Mouse (Mus musculus) limb, embryonic 11.5 days (tissue): ENCODE results near the gene Psenen. TPM values are rescaled to one million over a fixed set of nuclear protein-coding genes. Genes with fewer than 3 reads are reported as not detected.

Experiments used
- ATAC-seq: fragments of 200-750 bp; cut with Nextera tagmentation; 2 replicates; pipeline ENCODE4 v1.8.0; 2017; ENCODE audit warnings: low read depth; ENCODE audit not compliant: insufficient number of reproducible peaks, low FRiP score, low TSS enrichment
- DNase-seq: peaks from one replicate; pipeline ENCODE4 v3.0.0-alpha.2; 2015; ENCODE audit warnings: low spot score
- H3K27ac ChIP-seq: fragments of 300-500 bp; sonication (generic); replicated peaks from 2 replicates; pipeline ENCODE4 v1.5.1; 2014; ENCODE audit warnings: low read depth, mild to moderate bottlenecking, low read length
- H3K27me3 ChIP-seq: fragments of 300-500 bp; sonication (generic); 2 replicates; pipeline ENCODE4 v1.6.1; 2014; ENCODE audit warnings: mild to moderate bottlenecking, low read length, mixed read lengths; ENCODE audit not compliant: control insufficient read depth, insufficient read depth
- H3K36me3 ChIP-seq: fragments of 300-500 bp; sonication (generic); 2 replicates; pipeline ENCODE4 v1.6.1; 2014; ENCODE audit warnings: mild to moderate bottlenecking, low read length, moderate library complexity, mixed read lengths; ENCODE audit not compliant: control insufficient read depth, insufficient read depth
- H3K4me1 ChIP-seq: fragments of 300-500 bp; sonication (generic); 2 replicates; pipeline ENCODE4 v1.6.1; 2014; ENCODE audit warnings: low read length, mixed read lengths; ENCODE audit not compliant: control insufficient read depth, insufficient read depth
- H3K4me2 ChIP-seq: fragments of 300-500 bp; sonication (generic); 2 replicates; pipeline ENCODE4 v1.6.1; 2014; ENCODE audit warnings: low read depth, mild to moderate bottlenecking, moderate library complexity; ENCODE audit not compliant: severe bottlenecking
- H3K4me3 ChIP-seq: fragments of 300-500 bp; sonication (generic); 2 replicates; pipeline ENCODE4 v1.5.1; 2014; ENCODE audit warnings: low read depth, low read length
- H3K9ac ChIP-seq: fragments of 300-500 bp; sonication (generic); 2 replicates; pipeline ENCODE4 v1.6.1; 2014; ENCODE audit warnings: mild to moderate bottlenecking, low read length
- H3K9me3 ChIP-seq: fragments of 300-500 bp; sonication (generic); 2 replicates; pipeline ENCODE4 v1.6.1; 2016; ENCODE audit warnings: low read length; ENCODE audit not compliant: control insufficient read depth
- whole genome bisulfite sequencing: fragments of 180-500 bp; shearing (Covaris S2); extraction: QIAGEN DNeasy Blood & Tissue Kit; methylation state at CpG from one replicate; pipeline ENCODE4 v1.1.7; 2014; 5-methylcytosine and 5-hydroxymethylcytosine counted together
- polyA plus RNA-seq: library from polyadenylated mRNA; unstranded; fragments of >200 nt; fragmentation: Nextera tagmentation; extraction: Ambion mirVana; gene quantifications from 2 replicates; pipeline ENCODE4 v1.2.1, GENCODE M21; 2014

Gene Psenen
- polyA plus RNA-seq, 1 experiment from 2014 or later = 123 TPM

DNA sequence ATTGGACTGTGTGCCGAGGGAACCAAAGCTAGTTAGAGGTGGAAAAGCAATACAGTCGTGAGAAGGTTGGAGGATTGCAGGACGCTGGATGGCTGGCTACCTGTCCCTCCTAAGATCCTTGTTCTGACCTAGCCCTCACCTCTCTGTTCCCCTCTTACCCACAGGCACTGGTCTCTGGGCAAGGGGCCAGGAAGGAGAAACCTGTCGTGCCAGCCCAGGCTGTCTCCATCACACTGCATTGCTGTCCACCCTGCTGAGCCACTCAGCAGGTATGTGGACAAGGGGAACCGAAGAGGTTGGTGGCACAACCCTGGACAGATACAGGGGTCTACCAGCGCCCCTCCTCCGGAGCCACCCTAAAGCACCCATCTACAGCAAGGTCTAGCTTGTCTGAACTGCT is 37.2 kb upstream of the Psenen start:
- no peaks in the 10 kb centered on the region for H3K27me3 ChIP-seq
- DNase-seq (no peak), ATAC-seq (no peak)
- no peaks in the 10 kb centered on the region for H3K9me3 ChIP-seq
- no peaks in the 10 kb centered on the region for H3K36me3 ChIP-seq
- no peaks in the 10 kb centered on the region for H3K4me1 ChIP-seq
- no peak overlapping the region for H3K4me3 ChIP-seq
- 76% methylated on average over 7 of the region's 7 CpGs for WGBS
- H3K9ac ChIP-seq = no peak overlapping the region
- no peak overlapping the region for H3K27ac ChIP-seq
- no peak overlapping the region for H3K4me2 ChIP-seq

DNA sequence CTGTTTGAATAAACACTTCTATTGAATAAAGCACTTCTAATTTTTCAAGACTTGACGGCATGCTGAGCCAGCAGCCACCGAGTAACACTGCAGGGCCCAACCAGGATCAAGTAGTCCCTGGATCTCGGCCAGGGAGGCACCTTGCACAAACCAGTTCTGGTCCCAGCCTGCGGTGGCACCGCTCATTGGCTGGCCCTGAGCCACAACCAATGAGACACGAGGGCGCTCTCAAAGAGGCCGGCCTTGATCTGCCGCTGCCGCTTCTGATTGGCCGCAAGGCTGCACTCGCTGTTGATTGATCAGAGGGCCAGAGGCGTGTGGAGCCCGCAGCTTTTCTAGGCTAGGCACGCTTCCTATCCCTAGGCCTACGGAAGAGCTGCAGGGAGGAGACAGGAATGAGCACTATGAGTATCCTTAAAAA is 36.5 kb upstream of the Psenen start:
- H3K27ac ChIP-seq = no peak overlapping the region
- H3K27me3 ChIP-seq = no peaks in the 10 kb centered on the region
- no peak overlapping the region for H3K9ac ChIP-seq
- DNase-seq (peak; percentile 79), ATAC-seq (peak; percentile 89)
- no peaks in the 10 kb centered on the region for H3K4me1 ChIP-seq
- no peaks in the 10 kb centered on the region for H3K9me3 ChIP-seq
- 2% methylated on average over 16 of the region's 16 CpGs for WGBS
- no peaks in the 10 kb centered on the region for H3K36me3 ChIP-seq
- H3K4me3 ChIP-seq = no peak overlapping the region
- H3K4me2 ChIP-seq = no peak overlapping the region

DNA sequence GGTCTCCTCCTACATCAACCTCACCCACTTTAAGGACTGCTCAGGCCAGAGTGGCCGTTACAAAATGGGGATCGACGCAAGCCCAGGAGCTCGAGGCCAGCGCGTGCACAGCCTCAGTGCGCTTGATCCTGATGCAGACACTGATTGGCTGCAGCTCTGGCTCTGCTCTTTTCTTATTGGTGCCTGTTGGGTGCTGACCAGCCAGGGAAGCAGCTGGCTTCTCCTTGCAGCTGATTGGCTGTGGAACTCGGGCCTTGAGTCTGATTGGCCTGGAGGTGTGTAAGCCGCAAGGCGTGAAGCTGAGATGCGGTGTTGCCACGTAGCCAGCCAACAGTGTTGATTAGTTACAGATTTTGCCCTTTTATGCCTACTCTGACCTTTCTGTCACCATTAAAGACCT is 35.4 kb upstream of the Psenen start, which contains the start of gene Zbtb32:
Gene Zbtb32 (minus strand): TSS at position 124 of the 400 bp plus-strand sequence.
- 90% methylated on average over 12 of the region's 12 CpGs for WGBS
- no peak within 1 kb of the TSS for H3K4me3 ChIP-seq
- no peaks in the 10 kb centered on the region for H3K27me3 ChIP-seq
- H3K4me1 ChIP-seq = no peaks in the 10 kb centered on the region
- no peak for DNase-seq
- no peak within 1 kb of the TSS for H3K4me2 ChIP-seq
- H3K27ac ChIP-seq = no peak within 1 kb of the TSS
- H3K36me3 ChIP-seq = no peaks in the 10 kb centered on the region
- no peak within 1 kb of the TSS for H3K9ac ChIP-seq
- H3K9me3 ChIP-seq = no peaks in the 10 kb centered on the region
- no peak for ATAC-seq

DNA sequence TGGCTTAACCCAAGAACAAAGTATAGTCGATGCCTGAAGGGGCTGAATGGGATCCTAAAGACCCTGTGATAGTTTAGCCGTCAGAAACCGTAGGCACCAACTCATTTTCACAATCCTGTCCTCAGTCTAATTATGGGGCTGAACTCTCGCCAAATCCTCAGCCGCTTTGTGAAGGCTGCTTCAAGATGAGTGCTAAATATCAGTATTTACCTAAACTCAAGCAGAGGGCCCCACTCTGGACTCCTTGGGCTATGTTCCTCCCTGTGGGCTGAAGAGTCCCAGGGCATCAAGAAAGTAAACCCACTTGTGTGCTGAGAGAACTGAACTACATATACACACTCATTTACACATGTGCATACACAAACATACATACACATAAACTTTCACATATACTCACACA is 33.4 kb upstream of the Psenen start:
- Histone ChIP-seq H3K36me3 (no peaks in the 10 kb centered on the region), H3K9ac (no peak overlapping the region), H3K4me1 (no peaks in the 10 kb centered on the region), H3K27ac (no peak overlapping the region), H3K27me3 (no peaks in the 10 kb centered on the region), H3K4me3 (no peak overlapping the region), H3K9me3 (no peaks in the 10 kb centered on the region), H3K4me2 (no peak overlapping the region)
- WGBS = 83% methylated on average over 5 of the region's 5 CpGs
- DNase-seq (no peak), ATAC-seq (no peak)

DNA sequence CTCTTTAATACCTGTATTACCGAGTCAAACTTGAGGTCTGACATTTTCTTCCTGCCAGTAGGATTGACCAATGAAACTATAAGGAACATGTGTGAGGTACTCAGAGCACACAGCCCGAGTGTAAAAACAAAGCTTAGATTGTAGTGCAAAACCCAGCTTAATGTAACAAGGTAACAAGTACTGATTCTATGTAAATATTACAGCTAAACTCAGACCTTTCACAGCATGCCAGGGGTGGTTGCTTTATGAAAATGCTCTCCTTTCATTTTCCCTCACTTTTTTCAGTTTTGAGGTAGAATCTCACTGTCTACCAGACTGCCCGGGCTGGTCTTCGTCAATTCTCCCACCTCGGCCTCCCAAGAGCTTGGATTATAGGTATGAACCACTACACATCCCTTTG is 32.7 kb upstream of the Psenen start:
- Histone ChIP-seq H3K9ac (no peak overlapping the region), H3K9me3 (no peaks in the 10 kb centered on the region), H3K4me3 (no peak overlapping the region), H3K27me3 (no peaks in the 10 kb centered on the region), H3K27ac (no peak overlapping the region), H3K4me2 (no peak overlapping the region), H3K36me3 (no peaks in the 10 kb centered on the region), H3K4me1 (no peaks in the 10 kb centered on the region)
- ATAC-seq = no peak
- no peak for DNase-seq
- WGBS = 80% methylated on average over 5 of the region's 5 CpGs

DNA sequence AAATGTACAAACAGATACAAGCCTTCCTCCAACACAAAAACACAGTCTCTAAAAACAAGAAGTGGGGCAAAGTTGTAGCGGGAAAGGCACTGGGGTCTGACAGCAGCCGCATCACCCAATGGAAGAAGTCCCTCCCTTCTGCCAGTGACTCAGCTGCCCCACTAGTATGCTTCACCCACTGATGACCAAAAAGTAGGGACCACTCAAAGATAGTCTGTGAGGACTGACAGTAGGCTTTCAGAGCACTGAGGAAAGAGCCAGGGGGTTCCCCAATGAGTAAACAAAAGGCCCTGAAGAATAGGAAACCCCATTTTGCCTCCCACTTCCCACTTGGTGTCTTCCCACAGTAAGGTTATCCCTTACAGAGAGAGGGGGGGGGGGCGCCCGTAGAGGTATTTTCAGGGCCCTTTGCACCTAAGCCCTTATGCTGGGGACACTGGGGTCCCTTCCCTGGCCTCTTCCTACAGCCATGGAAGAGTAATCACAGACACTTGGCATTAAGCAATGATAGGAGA is 31.1 kb upstream of the Psenen start:
- 73% methylated on average over 4 of the region's 4 CpGs for WGBS
- Histone ChIP-seq H3K4me2 (no peak overlapping the region), H3K4me3 (no peak overlapping the region), H3K36me3 (no peaks in the 10 kb centered on the region), H3K27me3 (no peaks in the 10 kb centered on the region), H3K27ac (no peak overlapping the region), H3K4me1 (0 out of 2 replicates have a peak, but pooled peaks cover 4% of the 10 kb centered on the region), H3K9ac (no peak overlapping the region), H3K9me3 (no peaks in the 10 kb centered on the region)
- ATAC-seq (no peak), DNase-seq (no peak)

DNA sequence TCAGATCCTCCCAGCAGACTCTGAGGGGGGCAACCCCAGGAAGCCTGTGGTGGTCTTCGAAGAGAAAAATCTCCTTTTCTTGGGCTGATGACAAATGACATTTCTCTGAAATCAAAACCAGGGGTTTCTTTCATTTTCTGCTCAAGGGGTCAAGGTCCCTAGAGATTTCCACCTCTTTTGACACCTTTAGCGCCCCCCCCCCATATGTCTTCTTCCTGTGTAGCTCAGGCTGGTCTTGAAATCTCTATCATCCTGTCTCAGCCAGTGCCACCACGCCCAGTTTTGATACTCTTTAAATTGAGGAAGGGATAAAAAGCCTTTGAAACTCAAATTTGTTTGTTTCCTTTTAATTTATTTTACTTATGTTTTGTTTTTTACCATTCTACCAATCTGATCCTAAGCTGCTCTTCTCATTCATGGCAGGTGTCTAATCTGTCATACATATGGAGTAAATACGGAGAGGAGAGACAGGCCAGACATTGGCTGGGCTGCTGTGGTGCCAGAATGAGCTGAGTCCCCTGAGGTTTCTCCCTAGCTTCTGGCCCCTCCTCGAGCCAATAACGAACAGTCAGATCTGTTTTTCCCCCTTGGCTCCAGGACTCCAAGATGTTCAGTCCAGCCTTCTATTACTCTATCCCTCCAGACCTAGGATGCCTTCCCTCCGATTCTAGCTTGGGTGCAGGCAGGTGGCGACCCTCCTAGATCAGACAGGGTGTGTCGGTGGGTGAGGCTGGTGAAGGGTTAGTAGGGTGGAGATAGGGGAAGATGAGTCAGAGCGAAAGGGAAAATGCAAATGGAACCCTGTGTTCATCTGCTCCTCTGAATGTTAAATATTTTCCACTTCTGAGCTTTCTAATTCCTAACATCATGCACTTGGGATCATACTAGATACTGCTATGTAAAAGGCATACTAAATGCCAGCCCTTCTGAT is 30.4 kb upstream of the Psenen start:
- Histone ChIP-seq H3K4me2 (no peak overlapping the region), H3K4me1 (0 out of 2 replicates have a peak, but pooled peaks cover 4% of the 10 kb centered on the region), H3K4me3 (no peak overlapping the region), H3K36me3 (no peaks in the 10 kb centered on the region), H3K27me3 (no peaks in the 10 kb centered on the region), H3K9me3 (no peaks in the 10 kb centered on the region), H3K27ac (no peak overlapping the region), H3K9ac (no peak overlapping the region)
- WGBS = 75% methylated on average over 10 of the region's 10 CpGs
- ATAC-seq (no peak), DNase-seq (no peak)

DNA sequence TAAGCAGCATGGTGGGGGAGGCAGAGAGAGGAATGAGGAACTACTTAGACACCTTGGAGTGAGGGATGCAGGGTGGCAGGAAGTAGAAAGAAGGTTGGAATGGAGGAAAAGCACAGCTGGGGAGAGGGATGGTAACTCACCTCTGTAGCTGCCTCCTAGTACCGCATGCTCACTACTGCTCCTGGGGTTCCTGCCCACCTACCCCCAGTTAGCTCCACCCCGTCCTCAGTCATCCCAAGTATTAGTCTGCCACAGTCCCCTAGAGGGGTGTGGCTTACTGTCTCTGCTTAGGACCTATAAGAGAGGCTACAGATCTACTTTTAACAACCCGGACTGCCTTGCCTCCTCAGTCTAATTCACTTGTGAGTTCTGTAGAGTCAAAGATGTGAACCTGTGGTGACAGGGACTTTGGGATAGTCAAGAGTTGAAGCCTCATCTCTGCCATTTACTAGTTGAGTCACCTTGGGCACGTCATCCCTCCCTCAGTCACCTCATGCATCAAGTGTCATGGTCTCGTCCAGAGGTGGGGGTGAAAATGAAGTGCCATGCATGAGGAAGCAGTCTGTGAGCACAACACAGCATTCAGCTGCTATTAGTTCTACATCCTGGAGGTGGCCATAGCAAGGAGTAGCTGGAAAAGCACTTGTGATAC is 29.5 kb upstream of the Psenen start:
- no peaks in the 10 kb centered on the region for H3K27me3 ChIP-seq
- DNase-seq (no peak), ATAC-seq (no peak)
- no peaks in the 10 kb centered on the region for H3K9me3 ChIP-seq
- H3K36me3 ChIP-seq = no peaks in the 10 kb centered on the region
- 49% methylated on average over 5 of the region's 5 CpGs for WGBS
- no peak overlapping the region for H3K4me2 ChIP-seq
- H3K4me1 ChIP-seq = 0 out of 2 replicates have a peak, but pooled peaks cover 4% of the 10 kb centered on the region
- no peak overlapping the region for H3K27ac ChIP-seq
- H3K9ac ChIP-seq = no peak overlapping the region
- H3K4me3 ChIP-seq = no peak overlapping the region
